Mouse (Mus musculus) bone marrow, adult 2 months (tissue): ENCODE measurements around the gene P2ry13. TPM values are rescaled to one million over a fixed set of nuclear protein-coding genes. Genes with fewer than 3 reads are reported as not detected.

ENCODE experiments used
- H3K27ac ChIP-seq: fragments of 200-500 bp; 2 replicates; pipeline ENCODE4 v1.5.1; 2012; ENCODE audit warnings: low read depth, mild to moderate bottlenecking, control low read depth, inconsistent platforms, low read length; ENCODE audit not compliant: control insufficient read depth, poor library complexity, insufficient read depth
- H3K4me1 ChIP-seq: fragments of 200-500 bp; 2 replicates; pipeline ENCODE4 v1.6.1; 2011; ENCODE audit warnings: low read length; ENCODE audit not compliant: control insufficient read depth, insufficient read depth
- H3K4me3 ChIP-seq: fragments of 200-500 bp; replicated peaks from 2 replicates; pipeline ENCODE3; 2011; ENCODE audit warnings: mild to moderate bottlenecking, low read depth, low read length, control low read depth; ENCODE audit not compliant: control insufficient read depth
- CTCF ChIP-seq: fragments of 200-500 bp; IDR thresholded peaks from 2 replicates; pipeline ENCODE4 v1.5.1; 2011; ENCODE audit warnings: low read length, control low read depth; ENCODE audit not compliant: control insufficient read depth, insufficient read depth
- POLR2A ChIP-seq: fragments of 200-500 bp; IDR thresholded peaks from 2 replicates; pipeline ENCODE4 v1.6.1; 2011; ENCODE audit warnings: low read depth, mild to moderate bottlenecking, control low read depth, low read length, borderline replicate concordance; ENCODE audit not compliant: control insufficient read depth
- WGBS: fragments of 180-500 bp; shearing (Covaris S2); methylation state at CpG from one replicate; pipeline ENCODE4 v1.1.7; 2018; 5-methylcytosine and 5-hydroxymethylcytosine counted together
- polyA plus RNA-seq: library from polyadenylated mRNA; stranded (reverse); fragments of >200 nt; gene quantifications from 2 replicates; pipeline ENCODE4 v1.2.4, GENCODE M21; 2011; ENCODE audit warnings: low replicate concordance; ENCODE audit not compliant: missing spikeins, insufficient read depth, insufficient read length

The P2ry13 gene
- polyA plus RNA-seq, 1 experiment = 1.2 TPM

DNA sequence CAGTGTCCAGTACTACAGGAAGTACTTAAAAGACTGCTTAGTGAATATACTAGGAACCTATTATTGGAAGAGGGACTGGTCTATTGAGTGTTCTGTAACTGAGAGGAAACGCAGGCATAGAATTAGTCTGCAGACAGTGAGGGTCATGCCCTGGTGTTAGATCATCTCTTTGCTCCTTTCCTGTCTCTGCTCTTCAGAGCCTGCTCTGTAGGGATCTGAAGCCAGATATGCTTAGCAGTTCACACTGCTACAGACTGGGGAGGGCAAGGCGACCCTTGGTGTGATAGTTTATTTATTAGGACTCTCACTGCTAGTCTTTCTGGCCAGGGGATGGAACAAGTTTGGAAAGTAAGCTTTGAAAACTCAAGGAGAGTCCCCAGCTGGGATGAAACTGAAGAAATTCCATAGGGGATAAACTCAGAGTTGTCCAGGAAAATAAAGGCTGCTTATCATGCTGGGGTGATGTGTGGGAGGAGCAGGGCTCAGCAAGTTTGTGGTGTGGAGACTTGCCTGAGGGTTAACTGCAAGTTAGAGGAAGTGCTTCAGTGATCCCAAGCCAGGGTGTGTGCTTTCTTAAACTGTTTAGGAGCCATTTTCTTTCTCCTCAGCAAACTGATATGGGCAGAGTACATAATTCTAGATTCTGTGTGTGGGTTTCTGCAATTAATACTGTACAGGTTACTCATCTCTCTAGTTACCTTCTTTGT is 40.6 kb downstream of the P2ry13 start:
- TF ChIP-seq CTCF (no peak), POLR2A (no peak)
- H3K4me1 ChIP-seq = no peaks in the 10 kb centered on the region
- no peak overlapping the region for H3K27ac ChIP-seq
- WGBS = 78% methylated on average over 2 of the region's 2 CpGs
- no peak overlapping the region for H3K4me3 ChIP-seq

DNA sequence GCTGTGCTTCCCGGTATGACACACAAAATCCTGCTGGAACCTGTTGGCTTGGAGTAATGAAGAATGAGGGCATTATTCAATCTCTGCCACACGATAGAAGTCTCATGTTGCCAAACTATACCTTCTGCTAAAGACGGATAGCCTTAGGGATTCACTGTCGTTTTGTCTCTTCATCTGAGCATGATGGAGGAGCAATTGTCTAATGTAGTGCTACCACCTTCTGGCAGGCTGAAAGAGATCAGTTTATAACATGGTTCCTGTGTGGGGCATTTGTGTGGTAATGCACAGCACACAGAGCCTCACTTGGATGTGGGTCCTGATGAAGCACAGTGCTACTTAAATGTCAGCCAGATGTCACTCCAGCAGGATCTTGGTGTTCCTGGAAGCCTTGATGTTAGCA is 41.5 kb downstream of the P2ry13 start:
- WGBS = 67% methylated on average over 4 of the region's 4 CpGs
- TF ChIP-seq POLR2A (no peak), CTCF (no peak)
- H3K4me3 ChIP-seq = no peak overlapping the region
- H3K4me1 ChIP-seq = no peaks in the 10 kb centered on the region
- H3K27ac ChIP-seq = no peak overlapping the region

DNA sequence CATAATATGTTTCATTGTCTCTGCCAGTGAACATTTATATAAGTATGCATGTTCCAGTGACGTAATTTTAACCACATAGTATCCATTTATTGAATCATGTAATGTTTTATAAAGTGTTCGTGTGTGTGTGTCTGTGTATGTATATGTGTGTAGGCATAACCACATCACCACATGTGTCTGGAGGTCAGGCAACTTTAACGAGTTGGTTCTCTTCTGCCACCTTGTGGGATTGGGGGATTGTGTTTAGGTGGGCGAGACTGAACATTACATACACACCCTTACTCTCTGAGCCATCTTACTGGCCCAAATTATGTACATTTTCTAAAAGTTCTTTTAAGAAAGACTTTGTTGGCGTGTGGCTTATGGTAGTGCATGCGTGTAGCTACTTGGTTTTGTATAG is 42.2 kb downstream of the P2ry13 start:
- no peaks in the 10 kb centered on the region for H3K4me1 ChIP-seq
- WGBS = 53% methylated on average over 6 of the region's 6 CpGs

DNA sequence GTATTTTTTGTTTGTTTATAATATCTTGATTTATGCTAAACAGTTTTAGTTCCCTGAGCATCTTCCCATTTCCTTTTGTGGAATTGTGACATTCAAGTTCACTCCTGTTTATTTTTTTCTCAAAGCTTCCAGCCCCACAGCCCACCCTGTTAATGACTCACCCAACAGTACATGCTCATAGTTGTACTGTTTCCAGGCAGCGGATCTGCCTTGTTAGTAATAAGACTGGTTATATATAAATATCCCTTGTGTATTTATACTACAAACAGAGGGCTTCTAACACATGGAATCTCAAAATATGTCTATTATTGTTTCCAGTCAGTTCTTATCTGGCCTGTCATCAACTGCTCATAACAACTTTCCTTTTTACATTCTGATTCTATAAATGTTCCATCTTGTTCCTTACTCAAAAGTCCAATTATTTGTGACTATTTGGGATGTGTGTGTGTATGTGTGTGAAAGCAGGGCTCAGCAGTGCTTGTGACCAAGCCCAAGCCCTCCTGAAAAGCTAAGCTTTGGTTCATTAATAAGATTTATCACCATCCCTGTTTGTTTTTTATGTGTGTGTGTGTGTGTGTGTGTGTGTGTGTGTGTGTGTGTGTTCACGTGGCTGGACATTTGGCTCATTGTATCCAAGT is 43.1 kb downstream of the P2ry13 start:
- Histone ChIP-seq H3K4me1 (no peaks in the 10 kb centered on the region), H3K4me3 (no peak overlapping the region), H3K27ac (no peak overlapping the region)
- WGBS = 66% methylated on average over 2 of the region's 2 CpGs
- TF ChIP-seq POLR2A = no peak
- TF ChIP-seq CTCF = no peak

More for the DNA sequence above, 42.2 kb downstream of the P2ry13 start:
- TF ChIP-seq POLR2A (no peak), CTCF (no peak)
- Histone ChIP-seq H3K27ac (no peak overlapping the region), H3K4me3 (no peak overlapping the region)

DNA sequence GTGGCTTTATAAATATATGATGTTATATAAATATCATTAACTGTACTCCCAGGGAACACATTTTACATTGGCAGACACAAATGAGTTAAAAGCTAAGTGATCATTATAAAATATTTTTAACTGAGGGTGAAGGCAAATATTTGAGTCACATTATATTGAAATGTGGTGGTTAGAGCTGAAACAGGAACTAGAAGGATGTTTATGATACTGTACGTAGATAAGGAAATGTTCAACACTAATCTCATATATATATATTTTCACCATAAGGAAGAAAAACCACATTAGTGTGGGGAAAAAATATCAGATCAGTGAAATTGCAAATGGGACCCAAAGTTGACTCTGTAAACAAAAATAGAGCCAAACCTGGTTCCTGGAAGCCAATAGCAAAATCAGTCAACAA is 50.2 kb downstream of the P2ry13 start:
- WGBS = 26% methylated on average over 1 of the region's 1 CpGs
- TF ChIP-seq CTCF (no peak), POLR2A (no peak)

More for the DNA sequence above, 50.2 kb downstream of the P2ry13 start:
- H3K27ac ChIP-seq = no peak overlapping the region
- H3K4me3 ChIP-seq = no peak overlapping the region
- no peaks in the 10 kb centered on the region for H3K4me1 ChIP-seq

Other genes starting within 250 kb of the P2ry13 start
- 4.7 and 6.5 TPM in 2 replicates for gene Med12l, start 205.1 kb downstream of the P2ry13 start, polyA plus RNA-seq
- 2.6 and 5.0 TPM in 2 replicates for gene Gpr171, start 109.1 kb downstream of the P2ry13 start, polyA plus RNA-seq
- gene P2ry14, start 57.3 kb downstream of the P2ry13 start, polyA plus RNA-seq = 1.3 and 2.3 TPM in 2 replicates
- gene Gpr87, start 15.8 kb downstream of the P2ry13 start, polyA plus RNA-seq = not detected in 2 replicates
- 2.4 and 6.3 TPM in 2 replicates for gene P2ry12, start 52.0 kb upstream of the P2ry13 start, polyA plus RNA-seq
- gene Igsf10, start 133.5 kb upstream of the P2ry13 start, polyA plus RNA-seq = 0.11 and 0.17 TPM in 2 replicates